8 mouse cellular contexts compared by ENCODE assay signal in the genomic region with DNA sequence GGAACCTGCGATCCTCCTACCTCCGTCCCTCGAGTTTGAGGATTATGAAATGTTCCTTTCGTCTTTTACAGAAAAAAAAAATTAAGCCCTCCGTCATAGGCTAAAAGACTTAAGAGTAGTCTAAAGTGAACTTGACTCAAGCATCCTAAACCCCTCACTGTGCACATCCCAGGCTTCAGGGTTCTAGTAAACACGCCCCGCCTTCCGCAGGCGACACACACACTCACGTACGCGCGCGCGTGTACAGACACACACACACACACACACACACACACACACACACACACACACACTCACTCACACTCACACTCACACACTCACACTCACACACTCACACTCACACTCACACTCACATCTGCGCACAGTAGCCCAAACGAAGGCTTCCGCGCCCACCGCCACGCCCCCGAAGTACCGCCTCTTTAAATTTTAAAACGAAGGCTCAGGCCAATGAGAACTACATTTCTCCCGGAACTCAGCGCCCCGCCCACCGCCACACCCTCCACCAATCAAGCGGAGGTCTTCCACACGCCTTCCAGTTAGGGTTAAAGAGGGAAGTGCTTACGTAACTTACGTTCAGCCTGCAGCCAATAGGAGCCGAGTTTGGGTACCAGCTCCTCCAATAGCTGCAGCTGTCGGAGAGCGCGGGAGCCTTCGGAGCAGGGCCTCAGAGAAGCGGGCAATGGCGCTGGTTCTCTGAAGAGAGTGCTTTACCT. TPM values are rescaled to one million over a fixed set of nuclear protein-coding genes. Genes with fewer than 3 reads are reported as not detected.
DNase-seq lines count a peak whose midpoint lies in the region; ATAC-seq lines count a peak whose summit lies in the region.

A gene (plus strand): TSS at position 619 of the 713 bp plus-strand sequence.

- peak; percentile 99 for ATAC-seq in inflammation-experienced regulatory T-cells, adult 6 months
- peak; percentile 99 for ATAC-seq in megakaryocyte-erythroid progenitor cell, adult 5-6 weeks (replicated peaks; ENCODE audit: low FRiP score, low TSS enrichment, poor library complexity, severe bottlenecking)

- peak; percentile 96 to 98 for DNase-seq in adrenal gland, adult (ENCODE audit: inconsistent age in 2 of 2, low spot score in 1 of 2)
- DNase-seq in embryo, embryonic 10.5 days (ENCODE audit: low spot score), result peak; percentile 99
- DNase-seq in gastrocnemius, postnatal 14 days, result peak; percentile 97
- peak; percentile 97 to 99 for DNase-seq in left cerebral cortex, postnatal 10 days (ENCODE audit: extremely low spot score in 1 of 2, low spot score in 2 of 2)
- peak; percentile 90 for DNase-seq in right cerebral cortex, postnatal 25 days
- peak; percentile 94 to 97 for DNase-seq in urinary bladder, postnatal 4 days (ENCODE audit: low spot score in 2 of 2)

- intact Hi-C loops in gastrocnemius, postnatal 14 days (cut with DNase I; ENCODE audit: low total_unique reads), result no loop called here
- intact Hi-C loops in left cerebral cortex, postnatal 10 days (cut with DNase I), result no loop called here

RNA-seq across cellular contexts. Expression of the gene that starts here (rescaled TPM):
- under 1 TPM; 0.55 to 0.62 TPM for total RNA-seq in gastrocnemius, postnatal 14 days (2021)
- 1 to 10 TPM in 2 of 3 experiments, under 1 TPM in 1; 0.95 to 3.8 (median 1.3) TPM for polyA plus RNA-seq in inflammation-experienced regulatory T-cells, adult 6 months (2017; shearing (Covaris generic))
- total RNA-seq in left cerebral cortex, postnatal 10 days (2021), result 1 to 10 TPM in 1 of 2 experiments, under 1 TPM in 1; 0.77 to 1.0 TPM
- total RNA-seq in megakaryocyte-erythroid progenitor cell, adult 5-6 weeks (2014; fragmentation: Nextera tagmentation), result 29.0 and 29.8 TPM in 2 replicates
- total RNA-seq in megakaryocyte-erythroid progenitor cell, adult 5-6 weeks (2017), result 12.2 and 16.8 TPM in 2 replicates

Comparison
In these comparisons a context has a peak if more than half of its experiments do, and no peak if none do; other contexts are left out.
1. Peak in every context shown above with its lines: DNase-seq and ATAC-seq.
2. RNA of the gene that starts here (total RNA-seq): 12.2 to 29.8 TPM in megakaryocyte-erythroid progenitor cell, adult 5-6 weeks; 0.77 to 1.0 TPM in left cerebral cortex, postnatal 10 days and 0.55 to 0.62 TPM in gastrocnemius, postnatal 14 days; every median in the first group is over 4 times any median in the second.
3. Peak in DNase-seq in gastrocnemius, postnatal 14 days; RNA of the gene not detected or under 1 TPM.